Mouse (Mus musculus) adipocyte (in vitro differentiated cells): ENCODE results near the gene Kirrel3.
A peak's percentile ranks its signal among the peaks of the same experiment; 100 is the strongest.

Source experiments
- DNase-seq: peaks from one replicate; pipeline ENCODE4 v3.0.0-alpha.2; 2016; ENCODE audit warnings: low spot score

Gene Kirrel3

GRCm38 (mm10) chr9:34695646-34696045, 210.0 kb downstream of the Kirrel3 start:
- no peak for DNase-seq

- no peak for DNase-seq
Observed at GRCm38 (mm10) chr9:34703547-34704300, 218.0 kb downstream of the Kirrel3 start.

GRCm38 (mm10) chr9:34704357-34704756, 218.7 kb downstream of the Kirrel3 start:
- DNase-seq: no peak

GRCm38 (mm10) chr9:34706350-34706873, 220.7 kb downstream of the Kirrel3 start:
- DNase-seq: no peak

GRCm38 (mm10) chr9:34708691-34709090, 223.0 kb downstream of the Kirrel3 start:
- DNase-seq: no peak

- DNase-seq: no peak
Observed at GRCm38 (mm10) chr9:34711996-34712395, 226.3 kb downstream of the Kirrel3 start.

- no peak for DNase-seq
Observed at GRCm38 (mm10) chr9:34712996-34713395, 227.3 kb downstream of the Kirrel3 start.

- no peak for DNase-seq
Observed at GRCm38 (mm10) chr9:34713462-34713926, 227.8 kb downstream of the Kirrel3 start.

GRCm38 (mm10) chr9:34714996-34715619, 229.4 kb downstream of the Kirrel3 start:
- DNase-seq: no peak

- DNase-seq: no peak
Observed at GRCm38 (mm10) chr9:34716476-34716875, 230.8 kb downstream of the Kirrel3 start.

- no peak for DNase-seq
Observed at GRCm38 (mm10) chr9:34721478-34722197, 235.9 kb downstream of the Kirrel3 start.

GRCm38 (mm10) chr9:34722198-34722550, 236.5 kb downstream of the Kirrel3 start:
- no peak for DNase-seq

- DNase-seq: no peak
Observed at GRCm38 (mm10) chr9:34732507-34732906, 246.8 kb downstream of the Kirrel3 start.

GRCm38 (mm10) chr9:34733579-34733978, 247.9 kb downstream of the Kirrel3 start:
- DNase-seq: no peak

GRCm38 (mm10) chr9:34734991-34735390, 249.3 kb downstream of the Kirrel3 start:
- DNase-seq: no peak

- DNase-seq: no peak
Observed at GRCm38 (mm10) chr9:34739431-34739830, 253.7 kb downstream of the Kirrel3 start.

- no peak for DNase-seq
Observed at GRCm38 (mm10) chr9:34740814-34741213, 255.1 kb downstream of the Kirrel3 start.

- DNase-seq: peak; percentile 3
Observed at GRCm38 (mm10) chr9:34748003-34748402, 262.3 kb downstream of the Kirrel3 start.

GRCm38 (mm10) chr9:34749161-34749560, 263.5 kb downstream of the Kirrel3 start:
- no peak for DNase-seq

- DNase-seq: no peak
Observed at GRCm38 (mm10) chr9:34749877-34750276, 264.2 kb downstream of the Kirrel3 start.

GRCm38 (mm10) chr9:34750887-34751286, 265.2 kb downstream of the Kirrel3 start:
- DNase-seq: no peak

- DNase-seq: no peak
Observed at GRCm38 (mm10) chr9:34752076-34752800, 266.5 kb downstream of the Kirrel3 start.
